Mouse (Mus musculus): ENCODE data around the gene Txndc5. TPM values are rescaled to one million over a fixed set of nuclear protein-coding genes. Genes with fewer than 3 reads are reported as not detected.

Gene Txndc5
- total and polyA plus RNA-seq, 2 experiments from 2014 or later: 81.0 to 92.2 TPM

DNA sequence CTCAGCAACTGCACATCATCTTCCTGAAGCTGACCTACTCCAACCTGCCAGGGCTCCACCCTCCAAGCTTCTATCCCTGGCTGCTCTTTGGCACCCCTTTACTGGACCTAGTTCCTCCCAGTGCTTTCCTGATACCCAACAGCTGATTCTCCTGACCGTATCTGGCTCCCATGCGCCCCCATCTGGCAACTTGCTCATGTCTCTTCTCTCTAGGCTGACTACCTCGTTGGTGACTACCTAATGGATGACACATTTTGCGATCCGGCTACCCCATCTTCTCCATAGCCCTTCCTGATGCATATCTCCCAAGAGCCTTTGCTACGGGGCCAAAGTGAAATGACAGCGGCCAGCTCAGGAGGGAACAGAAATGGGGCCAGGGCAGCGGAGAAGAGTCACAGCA lies 22.3 kb downstream of the Txndc5 start:
- Histone ChIP-seq H3K27ac (no peak overlapping the region), H3K9ac (replicated peaks; ENCODE audit: low read length) (no peak overlapping the region), H3K9me3 (ENCODE audit: low read length) (no peaks in the 10 kb centered on the region), H3K36me3 (ENCODE audit: insufficient read depth, low read length) (peaks cover 48% of the 10 kb centered on the region), H3K4me3 (ENCODE audit: low read length) (no peak overlapping the region), H3K4me1 (ENCODE audit: insufficient read depth, low read length) (no peaks in the 10 kb centered on the region), H3K4me2 (ENCODE audit: low read depth, low read length) (no peak overlapping the region), H3K27me3 (ENCODE audit: insufficient read depth, low read length) (no peaks in the 10 kb centered on the region)
- whole genome bisulfite sequencing: 81% methylated on average over 8 of the region's 8 CpGs
- peak; percentile 14; the same call in 1 of the 2 replicates for ATAC-seq
- TF ChIP-seq CTCF (IDR thresholded peaks at IDR 0.05; ENCODE audit: low read depth): peak; percentile 55
- DNase-seq (ENCODE audit: low spot score): peak; percentile 49

DNA sequence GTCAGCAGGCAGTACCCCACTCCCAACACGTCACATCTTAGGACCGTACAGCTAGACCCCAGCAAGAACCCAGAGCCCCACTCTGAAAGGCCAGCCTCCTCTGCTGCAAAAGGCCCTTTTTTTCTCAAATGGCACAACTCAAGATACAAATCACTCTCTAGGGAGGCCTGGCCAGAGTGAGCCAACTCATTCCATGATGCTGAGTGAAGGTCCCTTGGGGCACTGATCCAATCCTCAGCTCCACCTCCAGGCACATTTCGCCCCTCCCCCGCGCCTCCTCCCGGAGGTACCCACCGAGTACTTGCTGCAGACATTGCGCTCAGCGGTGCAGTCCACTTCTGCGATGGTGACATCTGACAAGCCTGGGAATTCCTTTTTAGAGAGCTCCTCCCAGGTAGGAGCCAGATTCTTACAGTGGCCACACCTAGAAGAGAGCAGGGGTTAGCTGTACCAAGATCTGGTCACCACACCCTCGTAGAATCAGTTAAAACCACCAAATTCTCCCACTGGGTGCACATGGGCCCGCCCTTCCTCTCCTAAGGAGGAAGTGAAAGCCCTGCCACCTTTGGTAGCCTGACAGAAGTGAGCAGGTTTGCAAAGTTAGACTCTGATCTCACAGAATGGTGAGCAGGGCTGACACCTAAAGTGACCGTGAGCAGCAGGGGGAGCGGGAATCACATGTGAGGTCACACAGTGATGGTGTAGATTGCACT lies 25.3 kb downstream of the Txndc5 start:
- no peaks in the 10 kb centered on the region for H3K27me3 ChIP-seq (ENCODE audit: insufficient read depth, low read length)
- TF ChIP-seq CTCF (IDR thresholded peaks at IDR 0.05; ENCODE audit: low read depth): no peak
- no peak overlapping the region for H3K4me3 ChIP-seq (ENCODE audit: low read length)
- ATAC-seq (no peak), DNase-seq (ENCODE audit: low spot score) (no peak)
- H3K4me2 ChIP-seq (ENCODE audit: low read depth, low read length): no peak overlapping the region
- peaks cover 59% of the 10 kb centered on the region for H3K36me3 ChIP-seq (ENCODE audit: insufficient read depth, low read length)
- no peak overlapping the region for H3K9ac ChIP-seq (replicated peaks; ENCODE audit: low read length)
- H3K9me3 ChIP-seq (ENCODE audit: low read length): no peaks in the 10 kb centered on the region
- no peak overlapping the region for H3K27ac ChIP-seq
- WGBS: 83% methylated on average over 14 of the region's 14 CpGs
- no peaks in the 10 kb centered on the region for H3K4me1 ChIP-seq (ENCODE audit: insufficient read depth, low read length)

DNA sequence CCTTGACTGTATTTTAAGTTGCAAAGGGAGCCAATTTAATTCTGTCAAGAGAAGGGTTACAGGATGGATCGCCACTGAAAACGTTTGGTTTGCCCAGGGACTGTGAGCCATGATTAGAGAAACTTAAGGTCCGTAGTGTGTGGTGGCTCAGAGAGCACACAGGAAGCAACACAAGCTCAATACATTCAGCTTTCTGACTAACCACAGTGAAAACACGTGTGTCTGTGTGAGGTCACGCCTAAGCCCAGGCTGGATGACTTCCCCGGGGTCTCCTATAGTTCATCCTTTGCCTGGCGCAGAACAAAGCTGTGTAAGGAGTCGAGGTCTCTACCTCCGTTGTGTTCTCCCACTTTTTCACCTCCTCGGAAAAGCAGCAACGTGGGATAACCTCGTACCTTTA lies 27.3 kb downstream of the Txndc5 start:
- H3K9ac ChIP-seq (replicated peaks; ENCODE audit: low read length): no peak overlapping the region
- H3K4me2 ChIP-seq (ENCODE audit: low read depth, low read length): no peak overlapping the region
- peaks cover 48% of the 10 kb centered on the region for H3K36me3 ChIP-seq (ENCODE audit: insufficient read depth, low read length)
- no peak overlapping the region for H3K27ac ChIP-seq
- H3K4me3 ChIP-seq (ENCODE audit: low read length): no peak overlapping the region
- H3K27me3 ChIP-seq (ENCODE audit: insufficient read depth, low read length): no peaks in the 10 kb centered on the region
- no peaks in the 10 kb centered on the region for H3K4me1 ChIP-seq (ENCODE audit: insufficient read depth, low read length)
- no peak for ATAC-seq
- WGBS: 94% methylated on average over 12 of the region's 12 CpGs
- H3K9me3 ChIP-seq (ENCODE audit: low read length): no peaks in the 10 kb centered on the region
- no peak for TF ChIP-seq CTCF (IDR thresholded peaks at IDR 0.05; ENCODE audit: low read depth)
- no peak for DNase-seq (ENCODE audit: low spot score)

DNA sequence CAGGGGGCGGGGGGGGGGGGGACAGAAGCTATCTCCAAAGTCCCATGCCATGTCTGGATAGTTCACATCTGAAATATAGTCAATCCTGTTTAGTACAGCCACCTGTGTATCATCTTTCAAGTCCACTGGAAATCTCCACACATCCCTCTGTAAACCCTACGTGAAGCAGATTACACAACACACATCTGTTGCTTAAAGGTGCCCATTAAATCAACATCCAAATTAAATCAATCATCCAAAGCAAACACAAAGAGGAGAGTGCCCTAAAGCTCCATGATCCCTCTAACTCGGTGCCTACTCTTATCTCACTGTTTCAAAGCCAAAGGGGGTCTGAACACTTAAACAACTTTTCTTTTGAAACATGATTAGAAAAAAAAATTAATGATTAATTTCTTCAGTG lies 31.9 kb downstream of the Txndc5 start:
- TF ChIP-seq CTCF (IDR thresholded peaks at IDR 0.05; ENCODE audit: low read depth): no peak
- no peak overlapping the region for H3K9ac ChIP-seq (replicated peaks; ENCODE audit: low read length)
- H3K4me1 ChIP-seq (ENCODE audit: insufficient read depth, low read length): no peaks in the 10 kb centered on the region
- no peak for DNase-seq (ENCODE audit: low spot score)
- no peak overlapping the region for H3K4me2 ChIP-seq (ENCODE audit: low read depth, low read length)
- H3K36me3 ChIP-seq (ENCODE audit: insufficient read depth, low read length): peaks cover 19% of the 10 kb centered on the region
- H3K27me3 ChIP-seq (ENCODE audit: insufficient read depth, low read length): no peaks in the 10 kb centered on the region
- no peak for ATAC-seq
- H3K27ac ChIP-seq: no peak overlapping the region
- 63% methylated on average over 3 of the region's 3 CpGs for WGBS
- no peak overlapping the region for H3K4me3 ChIP-seq (ENCODE audit: low read length)
- no peaks in the 10 kb centered on the region for H3K9me3 ChIP-seq (ENCODE audit: low read length)

DNA sequence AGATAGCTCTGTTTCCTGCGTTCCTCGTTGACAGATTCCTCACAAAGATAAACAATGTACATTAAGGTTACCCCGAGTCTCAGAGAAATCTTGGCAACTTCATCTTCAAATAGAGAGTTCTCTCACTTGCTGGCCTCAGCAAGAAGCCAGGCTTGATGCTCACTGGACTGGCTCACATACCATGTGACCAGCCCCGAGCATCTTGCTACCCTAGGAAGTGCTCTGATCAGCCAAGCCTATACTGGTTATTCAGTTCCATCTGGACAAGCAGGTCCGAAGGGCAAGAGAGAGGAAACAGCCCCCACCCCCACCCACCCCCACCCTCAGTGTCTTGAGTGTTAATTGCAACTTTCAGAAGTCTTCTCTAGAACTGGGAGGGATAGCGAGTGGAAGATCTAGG lies 41.9 kb downstream of the Txndc5 start:
- no peak for TF ChIP-seq CTCF (IDR thresholded peaks at IDR 0.05; ENCODE audit: low read depth)
- Histone ChIP-seq H3K36me3 (ENCODE audit: insufficient read depth, low read length) (no peaks in the 10 kb centered on the region), H3K9ac (replicated peaks; ENCODE audit: low read length) (no peak overlapping the region), H3K4me3 (ENCODE audit: low read length) (no peak overlapping the region), H3K9me3 (ENCODE audit: low read length) (no peaks in the 10 kb centered on the region), H3K4me1 (ENCODE audit: insufficient read depth, low read length) (no peaks in the 10 kb centered on the region), H3K4me2 (ENCODE audit: low read depth, low read length) (no peak overlapping the region), H3K27ac (no peak overlapping the region), H3K27me3 (ENCODE audit: insufficient read depth, low read length) (no peaks in the 10 kb centered on the region)
- DNase-seq (ENCODE audit: low spot score): no peak
- ATAC-seq: no peak
- 85% methylated on average over 6 of the region's 6 CpGs for WGBS

DNA sequence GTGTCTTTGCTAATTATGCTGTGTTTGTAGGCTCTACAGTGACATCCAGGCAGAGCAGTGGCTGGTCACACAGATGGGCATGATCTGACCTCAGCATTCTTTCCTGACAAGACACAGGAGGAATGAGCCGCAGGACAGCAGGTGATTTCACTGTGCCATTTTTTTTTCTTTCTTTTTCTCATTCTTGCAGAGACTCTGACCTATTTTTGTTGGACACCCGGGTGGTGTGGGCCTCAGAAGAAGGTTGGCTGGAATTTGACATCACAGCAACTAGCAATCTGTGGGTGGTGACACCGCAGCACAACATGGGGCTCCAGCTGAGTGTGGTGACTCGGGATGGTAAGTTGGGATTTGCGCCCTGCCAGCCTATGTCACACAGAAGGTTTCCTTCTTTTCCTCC lies 43.9 kb downstream of the Txndc5 start:
- no peak for TF ChIP-seq CTCF (IDR thresholded peaks at IDR 0.05; ENCODE audit: low read depth)
- Histone ChIP-seq H3K4me2 (ENCODE audit: low read depth, low read length) (no peak overlapping the region), H3K27ac (no peak overlapping the region), H3K4me1 (ENCODE audit: insufficient read depth, low read length) (no peaks in the 10 kb centered on the region), H3K9me3 (ENCODE audit: low read length) (no peaks in the 10 kb centered on the region), H3K9ac (replicated peaks; ENCODE audit: low read length) (no peak overlapping the region), H3K27me3 (ENCODE audit: insufficient read depth, low read length) (no peaks in the 10 kb centered on the region), H3K36me3 (ENCODE audit: insufficient read depth, low read length) (no peaks in the 10 kb centered on the region), H3K4me3 (ENCODE audit: low read length) (no peak overlapping the region)
- ATAC-seq (no peak), DNase-seq (ENCODE audit: low spot score) (no peak)
- WGBS: 79% methylated on average over 5 of the region's 5 CpGs

DNA sequence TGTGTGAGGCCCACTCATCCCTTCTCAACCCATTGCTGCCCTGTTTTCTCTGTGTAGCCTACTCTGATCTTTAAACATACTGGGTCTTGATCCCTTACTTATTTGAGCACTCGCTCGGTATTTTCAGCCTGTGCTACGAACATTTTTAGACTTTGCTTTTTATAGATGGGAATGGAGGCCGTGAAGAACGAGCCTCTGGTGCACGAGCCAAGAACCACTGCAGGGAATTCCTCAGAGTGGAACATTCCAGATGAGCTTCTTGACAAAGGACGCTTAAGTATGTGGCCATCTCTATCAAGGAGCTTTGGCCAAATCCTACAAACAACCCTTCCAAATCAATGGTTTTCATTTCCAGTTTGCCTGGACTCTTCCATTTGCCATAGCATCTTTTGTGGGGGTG lies 47.6 kb downstream of the Txndc5 start:
- ATAC-seq (no peak), DNase-seq (ENCODE audit: low spot score) (no peak)
- no peak overlapping the region for H3K4me2 ChIP-seq (ENCODE audit: low read depth, low read length)
- no peaks in the 10 kb centered on the region for H3K4me1 ChIP-seq (ENCODE audit: insufficient read depth, low read length)
- 85% methylated on average over 7 of the region's 7 CpGs for WGBS
- no peaks in the 10 kb centered on the region for H3K9me3 ChIP-seq (ENCODE audit: low read length)
- H3K27ac ChIP-seq: no peak overlapping the region
- no peaks in the 10 kb centered on the region for H3K36me3 ChIP-seq (ENCODE audit: insufficient read depth, low read length)
- H3K4me3 ChIP-seq (ENCODE audit: low read length): no peak overlapping the region
- H3K27me3 ChIP-seq (ENCODE audit: insufficient read depth, low read length): no peaks in the 10 kb centered on the region
- TF ChIP-seq CTCF (IDR thresholded peaks at IDR 0.05; ENCODE audit: low read depth): no peak
- H3K9ac ChIP-seq (replicated peaks; ENCODE audit: low read length): no peak overlapping the region

All from hindbrain, postnatal 0 days (tissue).